Mouse (Mus musculus): ENCODE measurements around the gene Yjefn3. TPM values are rescaled to one million over a fixed set of nuclear protein-coding genes. Genes with fewer than 3 reads are reported as not detected.

Gene Yjefn3
- polyA plus RNA-seq, 1 experiment from 2014 or later, result 4.1 TPM

DNA sequence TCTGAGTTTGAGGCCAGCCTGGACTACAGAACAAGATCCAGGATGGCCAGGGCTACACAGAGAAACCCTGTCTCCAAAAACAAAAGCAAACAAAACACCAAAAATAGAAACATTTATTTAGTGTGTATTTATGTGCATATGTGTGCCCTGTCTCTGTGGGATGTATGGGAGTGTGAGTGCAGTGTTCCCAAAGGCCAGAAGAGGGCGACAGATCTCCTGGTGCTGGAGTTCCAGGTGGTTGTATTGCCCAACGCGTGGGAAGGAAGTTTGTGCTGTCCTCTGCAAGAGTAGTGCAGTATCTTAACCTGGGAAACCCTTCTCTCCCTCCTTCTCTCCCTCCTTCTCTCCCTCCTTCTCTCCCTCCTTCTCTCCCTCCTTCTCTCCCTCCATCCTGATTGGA, 52.6 kb downstream of the Yjefn3 start:
- H3K27ac ChIP-seq, result no peak overlapping the region
- WGBS, result 42% methylated on average over 3 of the region's 3 CpGs
- no peaks in the 10 kb centered on the region for H3K36me3 ChIP-seq
- H3K4me2 ChIP-seq, result no peak overlapping the region
- no peak for ATAC-seq (ENCODE audit: insufficient read depth, low FRiP score, low read depth)
- H3K4me3 ChIP-seq (replicated peaks), result no peak overlapping the region
- H3K9me3 ChIP-seq, result no peaks in the 10 kb centered on the region
- no peaks in the 10 kb centered on the region for H3K4me1 ChIP-seq
- H3K27me3 ChIP-seq (replicated peaks), result no peaks in the 10 kb centered on the region
- no peak overlapping the region for H3K9ac ChIP-seq

DNA sequence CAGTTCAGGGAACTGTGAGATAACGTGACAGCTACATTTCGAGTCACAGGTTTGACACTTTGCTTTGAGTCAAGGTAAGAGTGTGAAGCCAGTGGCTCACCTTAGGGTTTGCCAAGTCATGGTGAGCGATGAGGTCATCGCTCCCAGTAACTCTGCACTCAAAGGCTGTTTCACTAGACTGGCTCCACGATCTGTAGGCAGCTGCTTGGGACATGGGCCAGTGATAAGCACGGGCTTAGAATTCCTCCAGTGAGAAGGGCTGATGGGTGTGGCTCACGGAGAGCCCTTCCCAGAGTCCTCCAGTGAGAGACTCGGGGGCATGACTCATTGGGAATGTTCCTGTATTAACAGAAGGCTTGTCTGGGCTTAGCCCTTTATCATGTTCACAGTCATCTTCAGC, 53.6 kb downstream of the Yjefn3 start:
- peak; percentile 83 for ATAC-seq (ENCODE audit: insufficient read depth, low FRiP score, low read depth)
- no peak overlapping the region for H3K27ac ChIP-seq

DNA sequence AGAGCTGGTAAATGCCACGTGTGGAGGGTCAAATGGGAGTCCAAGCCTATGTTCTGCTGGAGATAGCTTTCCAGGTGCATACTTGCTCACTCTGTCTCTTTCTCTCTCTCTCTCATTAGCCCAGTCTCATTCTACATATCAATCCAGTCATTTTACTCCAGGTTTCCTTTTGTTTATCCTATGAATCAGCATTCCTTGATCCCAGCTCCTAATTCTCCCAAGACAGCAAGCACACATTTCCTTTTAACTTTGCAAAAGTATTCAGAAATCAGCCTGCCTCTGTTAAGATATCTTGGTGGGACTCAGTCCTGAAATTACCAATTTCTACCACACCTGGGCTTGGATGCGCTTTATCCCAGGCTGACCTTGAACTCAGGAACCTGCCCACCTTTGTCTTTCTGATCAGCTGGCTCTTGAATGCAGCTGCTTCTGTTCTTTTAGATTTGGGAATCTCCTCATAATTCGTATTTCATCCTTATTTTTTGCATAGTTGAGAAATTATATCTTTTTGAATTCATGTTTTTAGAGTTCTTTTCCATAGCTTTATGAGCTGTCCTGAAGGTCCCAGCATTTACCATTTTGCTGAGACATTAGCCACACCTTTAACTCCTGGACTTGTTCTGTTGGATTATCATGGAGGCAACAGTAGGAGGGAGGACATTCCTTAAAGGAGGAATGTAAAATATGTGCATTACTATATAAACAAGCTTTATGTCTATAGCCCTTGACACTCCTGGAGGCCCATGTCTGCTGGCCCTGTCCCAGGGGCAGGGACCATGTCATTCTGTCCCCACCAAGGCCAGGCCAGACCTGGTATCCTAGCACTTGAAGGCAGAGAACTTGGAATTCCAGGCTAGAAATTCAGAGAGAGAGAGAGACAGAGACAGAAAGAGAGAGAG, 55.1 kb downstream of the Yjefn3 start:
- Histone ChIP-seq H3K36me3 (no peaks in the 10 kb centered on the region), H3K4me1 (no peaks in the 10 kb centered on the region), H3K4me2 (no peak overlapping the region), H3K9ac (no peak overlapping the region), H3K27ac (no peak overlapping the region), H3K9me3 (no peaks in the 10 kb centered on the region), H3K27me3 (replicated peaks) (no peaks in the 10 kb centered on the region), H3K4me3 (replicated peaks) (no peak overlapping the region)
- WGBS, result 65% methylated on average over 3 of the region's 3 CpGs
- no peak for ATAC-seq (ENCODE audit: insufficient read depth, low FRiP score, low read depth)

More for the DNA sequence above, 53.6 kb downstream of the Yjefn3 start:
- WGBS, result 72% methylated on average over 8 of the region's 8 CpGs
- Histone ChIP-seq H3K36me3 (no peaks in the 10 kb centered on the region), H3K9me3 (no peaks in the 10 kb centered on the region), H3K4me2 (no peak overlapping the region), H3K27me3 (replicated peaks) (no peaks in the 10 kb centered on the region), H3K4me3 (replicated peaks) (no peak overlapping the region), H3K9ac (no peak overlapping the region), H3K4me1 (no peaks in the 10 kb centered on the region)

Other genes starting within 250 kb of the Yjefn3 start
- 1.5 and 1.7 TPM in 2 replicates for gene Zfp964, start 248.2 kb downstream of the Yjefn3 start, polyA plus RNA-seq (2015; fragmentation: Nextera tagmentation; extraction: Ambion mirVana)
- gene Zfp869, start 192.0 kb downstream of the Yjefn3 start, polyA plus RNA-seq (2015; fragmentation: Nextera tagmentation; extraction: Ambion mirVana), result 24.3 and 28.5 TPM in 2 replicates
- gene Zfp963, start 152.7 kb downstream of the Yjefn3 start, polyA plus RNA-seq (2015; fragmentation: Nextera tagmentation; extraction: Ambion mirVana), result 5.8 and 6.3 TPM in 2 replicates
- gene Gm20422, start 127.8 kb downstream of the Yjefn3 start, polyA plus RNA-seq (2015; fragmentation: Nextera tagmentation; extraction: Ambion mirVana), result 0.15 and 0.39 TPM in 2 replicates
- 48.0 and 53.9 TPM in 2 replicates for gene Atp13a1, start 111.5 kb downstream of the Yjefn3 start, polyA plus RNA-seq (2015; fragmentation: Nextera tagmentation; extraction: Ambion mirVana)
- gene Zfp866, start 111.5 kb downstream of the Yjefn3 start, polyA plus RNA-seq (2015; fragmentation: Nextera tagmentation; extraction: Ambion mirVana), result 24.7 and 25.4 TPM in 2 replicates
- gene Gmip, start 94.0 kb downstream of the Yjefn3 start, polyA plus RNA-seq (2015; fragmentation: Nextera tagmentation; extraction: Ambion mirVana), result 8.7 and 10.1 TPM in 2 replicates
- 0.50 and 0.58 TPM in 2 replicates for gene Lpar2, start 80.3 kb downstream of the Yjefn3 start, polyA plus RNA-seq (2015; fragmentation: Nextera tagmentation; extraction: Ambion mirVana)
- gene Pbx4, start 70.2 kb downstream of the Yjefn3 start, polyA plus RNA-seq (2015; fragmentation: Nextera tagmentation; extraction: Ambion mirVana), result 4.4 and 5.9 TPM in 2 replicates
- gene Cilp2, start 15.0 kb downstream of the Yjefn3 start, polyA plus RNA-seq (2015; fragmentation: Nextera tagmentation; extraction: Ambion mirVana), result 0.83 and 0.95 TPM in 2 replicates
- 3.1 and 3.9 TPM in 2 replicates for gene Tssk6, start 528 bp downstream of the Yjefn3 start, polyA plus RNA-seq (2015; fragmentation: Nextera tagmentation; extraction: Ambion mirVana)
- 183 and 190 TPM in 2 replicates for gene Ndufa13, start 154 bp downstream of the Yjefn3 start, polyA plus RNA-seq (2015; fragmentation: Nextera tagmentation; extraction: Ambion mirVana)
- 56.0 and 56.8 TPM in 2 replicates for gene Gatad2a, start 93.7 kb upstream of the Yjefn3 start, polyA plus RNA-seq (2015; fragmentation: Nextera tagmentation; extraction: Ambion mirVana)
- 44.7 and 47.9 TPM in 2 replicates for gene Mau2, start 140.0 kb upstream of the Yjefn3 start, polyA plus RNA-seq (2015; fragmentation: Nextera tagmentation; extraction: Ambion mirVana)
- 37.3 and 42.0 TPM in 2 replicates for gene Sugp1, start 140.1 kb upstream of the Yjefn3 start, polyA plus RNA-seq (2015; fragmentation: Nextera tagmentation; extraction: Ambion mirVana)
- 7.0 and 9.9 TPM in 2 replicates for gene Tm6sf2, start 170.2 kb upstream of the Yjefn3 start, polyA plus RNA-seq (2015; fragmentation: Nextera tagmentation; extraction: Ambion mirVana)
- gene Hapln4, start 180.7 kb upstream of the Yjefn3 start, polyA plus RNA-seq (2015; fragmentation: Nextera tagmentation; extraction: Ambion mirVana), result 0.10 and 0.14 TPM in 2 replicates
- 1.8 TPM in 2 replicates for gene Ncan, start 218.2 kb upstream of the Yjefn3 start, polyA plus RNA-seq (2015; fragmentation: Nextera tagmentation; extraction: Ambion mirVana)
- gene Nr2c2ap, start 228.6 kb upstream of the Yjefn3 start, polyA plus RNA-seq (2015; fragmentation: Nextera tagmentation; extraction: Ambion mirVana), result 38.2 and 39.4 TPM in 2 replicates
- gene Rfxank, start 236.4 kb upstream of the Yjefn3 start, polyA plus RNA-seq (2015; fragmentation: Nextera tagmentation; extraction: Ambion mirVana), result 14.4 and 14.8 TPM in 2 replicates
- gene Borcs8, start 236.8 kb upstream of the Yjefn3 start, polyA plus RNA-seq (2015; fragmentation: Nextera tagmentation; extraction: Ambion mirVana), result 42.6 and 43.2 TPM in 2 replicates
- 0.19 and 0.26 TPM in 2 replicates for gene Mef2b, start 237.0 kb upstream of the Yjefn3 start, polyA plus RNA-seq (2015; fragmentation: Nextera tagmentation; extraction: Ambion mirVana)